Comparison of ENCODE assay signal across 8 mouse cellular contexts in the genomic region with DNA sequence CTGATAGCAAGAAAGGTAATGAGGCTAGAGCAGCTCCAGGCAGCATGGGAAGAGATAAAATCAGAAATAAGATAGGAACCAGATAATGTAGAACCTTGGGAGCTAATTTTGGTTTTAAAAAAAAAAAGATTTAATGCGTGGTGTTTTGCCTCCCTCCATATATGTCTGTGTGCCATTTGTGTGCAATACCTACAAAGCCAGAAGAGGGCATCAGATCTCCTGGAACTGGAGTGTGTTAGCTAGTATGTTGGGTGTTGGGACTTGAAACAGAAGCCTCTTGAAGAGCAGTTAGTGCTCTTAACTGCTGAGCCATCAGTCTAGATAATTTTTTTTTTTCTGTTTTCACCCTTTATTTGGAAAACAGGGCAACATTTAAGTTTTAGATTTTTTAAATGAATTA. TPM values are rescaled to one million over a fixed set of nuclear protein-coding genes. Genes with fewer than 3 reads are reported as not detected.
DNase-seq lines count a peak whose midpoint lies in the region; ATAC-seq and TF ChIP-seq lines count a peak whose summit lies in the region.

No protein-coding gene starts in this region.

- H3K27ac ChIP-seq in heart, adult 2 months = no peak overlapping the region
- H3K27ac ChIP-seq in heart, embryonic 11.5 days (ENCODE audit: low read depth, low read length) = no peak overlapping the region

- no peak for TF ChIP-seq EP300 in heart, adult 2 months (IDR thresholded peaks at IDR 0.05; ENCODE audit: insufficient read depth, low read depth, low read length)

- intact Hi-C loops in heart, adult 2 months (cut with DNase I) = loop anchor here (1.0 kb wide), 1 partner anchor 166 kb away; no protein-coding TSS in a partner anchor
- intact Hi-C loops in heart, postnatal 10 days (cut with DNase I) = loop anchor here (2.0 kb wide), 1 partner anchor 167 kb away; no protein-coding TSS in a partner anchor
- intact Hi-C loops in left cerebral cortex, postnatal 14 days (cut with DNase I) = no loop called here

- H3K4me1 ChIP-seq in heart, adult 2 months (ENCODE audit: control insufficient read depth, insufficient read depth, low read length) = no peaks in the 10 kb centered on the region
- 0 out of 2 replicates have a peak, but pooled peaks cover 4% of the 10 kb centered on the region for H3K4me1 ChIP-seq in heart, embryonic 11.5 days (ENCODE audit: control insufficient read depth, insufficient read depth, low read length)

- DNase-seq in heart, adult 2 months = peak in 1 of 2 experiments; percentile 31
- DNase-seq in CD8-positive naive resting alpha-beta T cell, adult 2 months (ENCODE audit: low read depth in 2 of 2, low spot score in 2 of 2) = peak; percentile 63 to 80
- DNase-seq in cerebellum, adult 11-12 months = peak; percentile 41
- DNase-seq in heart, postnatal 10 days = peak; percentile 76 to 81
- peak; percentile 77 to 88 for DNase-seq in left cerebral cortex, postnatal 14 days (ENCODE audit: low spot score in 2 of 2)
- DNase-seq in retina, postnatal 1 day = peak; percentile 77
- no peak for DNase-seq in neural tube, embryonic 10.5 days (ENCODE audit: extremely low spot score, low spot score)

- peaks cover 1% of the 10 kb centered on the region for H3K36me3 ChIP-seq in heart, adult 2 months (ENCODE audit: control insufficient read depth, insufficient read depth, low read length)
- H3K36me3 ChIP-seq in heart, embryonic 11.5 days (ENCODE audit: control insufficient read depth, insufficient read depth, low read length) = no peaks in the 10 kb centered on the region

- no peaks in the 10 kb centered on the region for H3K9me3 ChIP-seq in heart, embryonic 11.5 days (replicated peaks; ENCODE audit: control insufficient read depth, low read length)

- H3K9ac ChIP-seq in heart, adult 2 months (ENCODE audit: low read depth, low read length) = no peak overlapping the region
- no peak overlapping the region for H3K9ac ChIP-seq in heart, embryonic 11.5 days (ENCODE audit: low read depth, low read length)

- peaks cover 3% of the 10 kb centered on the region; the same call in 1 of the 2 replicates for H3K79me2 ChIP-seq in heart, adult 2 months (replicated peaks; ENCODE audit: control insufficient read depth, insufficient read depth, low read length)

- peak; percentile 76 for TF ChIP-seq CTCF in heart, adult 2 months (IDR thresholded peaks at IDR 0.05)

- no peak for TF ChIP-seq POLR2A in heart, adult 2 months (IDR thresholded peaks at IDR 0.05; ENCODE audit: insufficient read depth, low read depth, low read length)

- no peak overlapping the region for H3K4me3 ChIP-seq in heart, adult 2 months
- no peak overlapping the region for H3K4me3 ChIP-seq in heart, embryonic 11.5 days (ENCODE audit: low read depth, low read length)

- no peak overlapping the region for H3K4me2 ChIP-seq in heart, embryonic 11.5 days

- WGBS in heart, adult 2 months = 7% methylated on average over 1 of the region's 1 CpGs
- WGBS in heart, embryonic 11.5 days (ENCODE audit: insufficient replicate concordance) = 32% methylated on average over 1 of the region's 1 CpGs

- H3K27me3 ChIP-seq in heart, adult 2 months (ENCODE audit: control insufficient read depth, insufficient read depth, low read length) = no peaks in the 10 kb centered on the region
- H3K27me3 ChIP-seq in heart, embryonic 11.5 days (ENCODE audit: control insufficient read depth, insufficient read depth, low read length) = no peaks in the 10 kb centered on the region

- ATAC-seq in heart, embryonic 11.5 days (replicated peaks; ENCODE audit: insufficient number of reproducible peaks, low FRiP score, low TSS enrichment) = no peak

RNA-seq across cellular contexts. Expression of gene Dcaf8, which starts 4.3 kb away (rescaled TPM):
- total RNA-seq in heart, adult 2 months (2021) = 100 to 1,000 TPM; 100 to 116 TPM
- polyA plus RNA-seq in heart, adult 2 months (2012; rRNA removed) = 62.7 and 93.8 TPM in 2 replicates
- polyA plus RNA-seq in heart, embryonic 11.5 days (2014; fragmentation: Nextera tagmentation; extraction: Ambion mirVana) = 85.4 and 105 TPM in 2 replicates
- total RNA-seq in heart, postnatal 10 days (2021) = 100 to 1,000 TPM; 119 to 130 TPM
- total RNA-seq in left cerebral cortex, postnatal 14 days (2021) = 100 to 1,000 TPM; 101 to 109 TPM

RNA-seq across cellular contexts. Expression of gene Pex19, which starts 17.0 kb away (rescaled TPM):
- 100 to 1,000 TPM; 107 to 125 TPM for total RNA-seq in heart, adult 2 months (2021)
- polyA plus RNA-seq in heart, adult 2 months (2012; rRNA removed) = 113 and 175 TPM in 2 replicates
- polyA plus RNA-seq in heart, embryonic 11.5 days (2014; fragmentation: Nextera tagmentation; extraction: Ambion mirVana) = 120 and 139 TPM in 2 replicates
- total RNA-seq in heart, postnatal 10 days (2021) = 100 to 1,000 TPM; 145 to 153 TPM
- 100 to 1,000 TPM; 105 to 108 TPM for total RNA-seq in left cerebral cortex, postnatal 14 days (2021)
